Mouse (Mus musculus) urinary bladder, postnatal 36 days (tissue): ENCODE data around the gene Mup6.
"Not testable (repeated sequence)": the region's sequence is repeated elsewhere in the genome, so short reads cannot be mapped to it uniquely, and the experiment has no call there.

Experiments
- DNase-seq, 2 experiments: peaks; one replicate each; pipeline ENCODE4 v3.0.0; 2022; ENCODE audit warnings: low spot score in 2 of 2, mixed read lengths in 1 of 2

Mup6 gene

GRCm38 (mm10) chr4:59963405-59964344 is at the start of gene Mup6:
Mup6 (plus strand) TSS chr4:59964294.
- no peak for DNase-seq

GRCm38 (mm10) chr4:59914608-59915403 is 49.3 kb upstream of the Mup6 start, which contains the start of gene Slc46a2:
Slc46a2 (minus strand) TSS chr4:59915056.
- peak in 1 of 2 experiments; percentile 19 for DNase-seq

- DNase-seq = no peak
Observed at GRCm38 (mm10) chr4:59917966-59918365, 46.1 kb upstream of the Mup6 start.

- no peak for DNase-seq
Observed at GRCm38 (mm10) chr4:59925082-59925481, 39.0 kb upstream of the Mup6 start.

- no peak for DNase-seq
Observed at GRCm38 (mm10) chr4:59927666-59928065, 36.4 kb upstream of the Mup6 start.

GRCm38 (mm10) chr4:59928347-59928746 is 35.7 kb upstream of the Mup6 start:
- DNase-seq = peak; percentile 59 to 75

GRCm38 (mm10) chr4:59932505-59933281 is 31.4 kb upstream of the Mup6 start:
- DNase-seq = peak in 1 of 2 experiments; percentile 26

- no peak for DNase-seq
Observed at GRCm38 (mm10) chr4:59937543-59937942, 26.6 kb upstream of the Mup6 start.

GRCm38 (mm10) chr4:59960610-59961009 is 3.5 kb upstream of the Mup6 start, which contains the start of gene Mup4:
Mup4 (minus strand) TSS chr4:59960710.
- no peak for DNase-seq

GRCm38 (mm10) chr4:59997894-59998293 is 33.8 kb downstream of the Mup6 start:
- not testable (repeated sequence) for DNase-seq

GRCm38 (mm10) chr4:60020141-60020540 is 56.0 kb downstream of the Mup6 start:
- DNase-seq = peak in 1 of 2 experiments; percentile 4

- DNase-seq = not testable (repeated sequence)
Observed at GRCm38 (mm10) chr4:60029334-60030111, 65.4 kb downstream of the Mup6 start.
